Mouse (Mus musculus): ENCODE data around the gene Maml2.

- TF ChIP-seq CTCF (conservative IDR thresholded peaks at IDR 0.05; ENCODE audit: low read length) (no peak), POU5F1 (IDR thresholded peaks at IDR 0.05; ENCODE audit: borderline replicate concordance, low read length) (no peak), NANOG (IDR thresholded peaks at IDR 0.05; ENCODE audit: borderline replicate concordance, low read length) (no peak)
Observed at GRCm38 (mm10) chr9:13599334-13599614, 301.5 kb downstream of the Maml2 start.

Measured in E14TG2a.4 (cell line).